Mouse (Mus musculus): ENCODE measurements at regions not wholly inside any gene's neighbourhood (a gene's known extent, or its start where the extent isn't known, plus 50 kb on each side); places are given as distances from the start of the nearest gene placed in this dataset.

DNA sequence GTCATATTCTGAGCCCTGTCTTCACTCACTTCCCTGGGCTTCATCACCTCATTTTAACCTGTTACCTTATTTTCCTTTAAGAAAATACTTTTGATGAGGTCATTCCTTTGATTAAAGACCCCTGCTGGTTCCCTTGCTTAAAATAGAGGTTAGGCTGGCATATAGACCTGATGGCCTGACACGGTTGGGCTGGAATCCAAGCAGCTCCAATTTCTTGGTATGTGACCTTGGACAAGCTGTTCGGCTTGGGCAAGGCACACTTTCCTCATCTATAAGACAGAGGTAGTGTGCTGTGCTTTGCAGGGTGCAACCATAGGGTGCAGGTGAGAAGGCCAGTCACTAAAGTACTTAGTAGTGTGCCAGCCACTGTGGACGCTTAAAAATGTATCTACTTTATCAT, 183.8 kb upstream of the Klf12 start:
- H3K4me3 ChIP-seq (ENCODE audit: low read depth, low read length), result no peak overlapping the region
- ATAC-seq, result no peak
- H3K9me3 ChIP-seq (ENCODE audit: control insufficient read depth), result no peaks in the 10 kb centered on the region
- no peaks in the 10 kb centered on the region for H3K27me3 ChIP-seq (replicated peaks; ENCODE audit: control insufficient read depth, insufficient read depth, low read length)
- WGBS, result 84% methylated on average over 3 of the region's 3 CpGs
- no peak overlapping the region for H3K27ac ChIP-seq (ENCODE audit: low read depth, low read length)
- no peak overlapping the region for H3K9ac ChIP-seq (ENCODE audit: low read depth, low read length)
- H3K4me2 ChIP-seq (replicated peaks; ENCODE audit: low read depth), result no peak overlapping the region
- no peaks in the 10 kb centered on the region for H3K36me3 ChIP-seq (ENCODE audit: control insufficient read depth, insufficient read depth)
- no peaks in the 10 kb centered on the region for H3K4me1 ChIP-seq (replicated peaks; ENCODE audit: control insufficient read depth, insufficient read depth, low read length)
- TF ChIP-seq CTCF (IDR thresholded peaks at IDR 0.05; ENCODE audit: low read depth), result no peak

- Histone ChIP-seq H3K4me1 (replicated peaks; ENCODE audit: control insufficient read depth, insufficient read depth, low read length) (0 out of 2 replicates have a peak, but pooled peaks cover 3% of the 10 kb centered on the region), H3K4me3 (ENCODE audit: low read depth, low read length) (no peak overlapping the region), H3K27ac (ENCODE audit: low read depth, low read length) (no peak overlapping the region), H3K9ac (ENCODE audit: low read depth, low read length) (no peak overlapping the region), H3K27me3 (replicated peaks; ENCODE audit: control insufficient read depth, insufficient read depth, low read length) (no peaks in the 10 kb centered on the region), H3K4me2 (replicated peaks; ENCODE audit: low read depth) (no peak overlapping the region), H3K36me3 (ENCODE audit: control insufficient read depth, insufficient read depth) (no peaks in the 10 kb centered on the region), H3K9me3 (ENCODE audit: control insufficient read depth) (no peaks in the 10 kb centered on the region)
- TF ChIP-seq CTCF (IDR thresholded peaks at IDR 0.05; ENCODE audit: low read depth), result no peak
- 74% methylated on average over 6 of the region's 6 CpGs for WGBS
- no peak for ATAC-seq
Measured at GRCm38 (mm10) chr14:100462321-100462720, 177.8 kb upstream of the Klf12 start.

- TF ChIP-seq CTCF (IDR thresholded peaks at IDR 0.05; ENCODE audit: low read depth), result no peak
- Histone ChIP-seq H3K9me3 (ENCODE audit: control insufficient read depth) (no peaks in the 10 kb centered on the region), H3K4me2 (replicated peaks; ENCODE audit: low read depth) (no peak overlapping the region), H3K4me1 (replicated peaks; ENCODE audit: control insufficient read depth, insufficient read depth, low read length) (0 out of 2 replicates have a peak, but pooled peaks cover 3% of the 10 kb centered on the region), H3K27ac (ENCODE audit: low read depth, low read length) (no peak overlapping the region), H3K4me3 (ENCODE audit: low read depth, low read length) (no peak overlapping the region), H3K27me3 (replicated peaks; ENCODE audit: control insufficient read depth, insufficient read depth, low read length) (no peaks in the 10 kb centered on the region), H3K36me3 (ENCODE audit: control insufficient read depth, insufficient read depth) (no peaks in the 10 kb centered on the region), H3K9ac (ENCODE audit: low read depth, low read length) (no peak overlapping the region)
- WGBS, result 61% methylated on average over 12 of the region's 12 CpGs
- ATAC-seq, result no peak; the same call in 1 of the 2 replicates
Measured at GRCm38 (mm10) chr14:100461141-100462043, 176.9 kb upstream of the Klf12 start.

GRCm38 (mm10) chr14:100459601-100460290, 175.3 kb upstream of the Klf12 start:
- WGBS, result 31% methylated on average over 8 of the region's 8 CpGs
- H3K4me1 ChIP-seq (replicated peaks; ENCODE audit: control insufficient read depth, insufficient read depth, low read length), result 0 out of 2 replicates have a peak, but pooled peaks cover 3% of the 10 kb centered on the region
- H3K4me3 ChIP-seq (ENCODE audit: low read depth, low read length), result no peak overlapping the region
- no peak overlapping the region for H3K9ac ChIP-seq (ENCODE audit: low read depth, low read length)
- H3K27ac ChIP-seq (ENCODE audit: low read depth, low read length), result no peak overlapping the region
- H3K9me3 ChIP-seq (ENCODE audit: control insufficient read depth), result no peaks in the 10 kb centered on the region
- ATAC-seq, result no peak
- no peaks in the 10 kb centered on the region for H3K36me3 ChIP-seq (ENCODE audit: control insufficient read depth, insufficient read depth)
- H3K4me2 ChIP-seq (replicated peaks; ENCODE audit: low read depth), result peak overlapping the region; percentile 27
- H3K27me3 ChIP-seq (replicated peaks; ENCODE audit: control insufficient read depth, insufficient read depth, low read length), result no peaks in the 10 kb centered on the region
- no peak for TF ChIP-seq CTCF (IDR thresholded peaks at IDR 0.05; ENCODE audit: low read depth)

DNA sequence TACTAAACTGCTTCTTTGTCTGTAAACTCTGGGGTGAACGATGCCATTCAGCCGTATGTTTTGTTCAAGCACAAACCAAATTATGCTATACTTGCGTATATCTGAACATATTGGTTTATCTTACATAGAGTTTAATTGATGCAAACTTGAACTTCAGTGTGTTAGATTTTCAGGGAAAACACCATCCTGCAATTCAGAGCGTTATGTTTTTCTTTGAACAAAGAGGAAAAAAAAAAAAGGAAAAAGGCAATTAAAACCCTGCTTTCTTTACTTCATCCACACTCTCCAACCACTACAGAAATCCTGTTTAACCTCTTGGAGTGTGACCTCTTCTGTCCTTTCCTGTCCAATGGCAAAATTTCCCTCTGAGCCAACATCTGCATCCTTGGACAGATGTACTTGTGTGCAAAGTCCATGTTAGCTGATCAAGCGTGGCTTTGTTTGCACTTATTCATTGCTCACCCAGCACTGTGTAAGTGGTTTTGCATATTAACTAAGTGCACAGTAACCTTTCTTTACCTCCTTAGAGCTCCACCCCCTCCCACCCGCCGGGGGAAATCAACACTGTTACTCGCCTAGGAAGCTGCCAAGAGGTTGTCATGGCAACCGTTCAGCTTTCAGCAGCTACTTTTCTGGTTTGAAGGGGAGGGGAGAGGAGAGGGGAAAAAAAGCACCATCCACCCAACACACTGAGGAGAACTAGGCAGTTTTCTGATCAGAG, 174.4 kb upstream of the Klf12 start:
- 20% methylated on average over 9 of the region's 9 CpGs for WGBS
- Histone ChIP-seq H3K27ac (ENCODE audit: low read depth, low read length) (no peak overlapping the region), H3K9ac (ENCODE audit: low read depth, low read length) (no peak overlapping the region)

More for the DNA sequence above, 174.4 kb upstream of the Klf12 start:
- Histone ChIP-seq H3K27me3 (replicated peaks; ENCODE audit: control insufficient read depth, insufficient read depth, low read length) (no peaks in the 10 kb centered on the region), H3K4me2 (replicated peaks; ENCODE audit: low read depth) (peak overlapping the region; percentile 27), H3K36me3 (ENCODE audit: control insufficient read depth, insufficient read depth) (no peaks in the 10 kb centered on the region), H3K9me3 (ENCODE audit: control insufficient read depth) (no peaks in the 10 kb centered on the region), H3K4me3 (ENCODE audit: low read depth, low read length) (no peak overlapping the region), H3K4me1 (replicated peaks; ENCODE audit: control insufficient read depth, insufficient read depth, low read length) (0 out of 2 replicates have a peak, but pooled peaks cover 3% of the 10 kb centered on the region)
- no peak for TF ChIP-seq CTCF (IDR thresholded peaks at IDR 0.05; ENCODE audit: low read depth)
- ATAC-seq, result peak; percentile 86
